Mouse (Mus musculus): ENCODE measurements around the gene Kctd18. TPM values are rescaled to one million over a fixed set of nuclear protein-coding genes. Genes with fewer than 3 reads are reported as not detected.

Kctd18 gene
- polyA plus RNA-seq, 1 experiment from 2014 or later = 3.7 TPM

- ATAC-seq (no peak), DNase-seq (no peak)
- Histone ChIP-seq H3K4me3 (ENCODE audit: low read depth, low read length) (no peak overlapping the region), H3K4me1 (ENCODE audit: insufficient read depth) (no peaks in the 10 kb centered on the region), H3K27me3 (ENCODE audit: insufficient read depth, low read length) (no peaks in the 10 kb centered on the region), H3K4me2 (ENCODE audit: low read depth, low read length) (no peak overlapping the region), H3K9me3 (ENCODE audit: low read length) (no peaks in the 10 kb centered on the region), H3K27ac (ENCODE audit: low read depth) (no peak overlapping the region), H3K9ac (replicated peaks) (no peak overlapping the region), H3K36me3 (replicated peaks; ENCODE audit: insufficient read depth, low read length) (0 out of 2 replicates have a peak, but pooled peaks cover 3% of the 10 kb centered on the region)
- 28% methylated on average over 1 of the region's 1 CpGs for WGBS (ENCODE audit: insufficient replicate concordance)
- TF ChIP-seq CTCF (IDR thresholded peaks at IDR 0.05; ENCODE audit: low read depth) = peak; percentile 57
- TF ChIP-seq EP300 (IDR thresholded peaks at IDR 0.05; ENCODE audit: low read depth) = no peak
These were observed 69.6 kb downstream of the Kctd18 start for GRCm38 (mm10) chr1:57949195-57949594.

GRCm38 (mm10) chr1:57947552-57948347 lies 71.0 kb downstream of the Kctd18 start:
- Histone ChIP-seq H3K27ac (ENCODE audit: low read depth) (no peak overlapping the region), H3K9ac (replicated peaks) (no peak overlapping the region), H3K9me3 (ENCODE audit: low read length) (no peaks in the 10 kb centered on the region), H3K27me3 (ENCODE audit: insufficient read depth, low read length) (no peaks in the 10 kb centered on the region), H3K4me1 (ENCODE audit: insufficient read depth) (no peaks in the 10 kb centered on the region), H3K4me2 (ENCODE audit: low read depth, low read length) (no peak overlapping the region), H3K4me3 (ENCODE audit: low read depth, low read length) (no peak overlapping the region), H3K36me3 (replicated peaks; ENCODE audit: insufficient read depth, low read length) (peaks cover 3% of the 10 kb centered on the region; the same call in 1 of the 2 replicates)
- ATAC-seq (no peak), DNase-seq (no peak)
- no peak for TF ChIP-seq EP300 (IDR thresholded peaks at IDR 0.05; ENCODE audit: low read depth)
- TF ChIP-seq CTCF (IDR thresholded peaks at IDR 0.05; ENCODE audit: low read depth) = no peak
- WGBS (ENCODE audit: insufficient replicate concordance) = 45% methylated on average over 2 of the region's 2 CpGs

- no peak for TF ChIP-seq CTCF (IDR thresholded peaks at IDR 0.05; ENCODE audit: low read depth)
- no peak for TF ChIP-seq EP300 (IDR thresholded peaks at IDR 0.05; ENCODE audit: low read depth)
- Histone ChIP-seq H3K36me3 (replicated peaks; ENCODE audit: insufficient read depth, low read length) (peaks cover 2% of the 10 kb centered on the region; the same call in 1 of the 2 replicates), H3K27me3 (ENCODE audit: insufficient read depth, low read length) (no peaks in the 10 kb centered on the region), H3K4me1 (ENCODE audit: insufficient read depth) (no peaks in the 10 kb centered on the region), H3K4me3 (ENCODE audit: low read depth, low read length) (no peak overlapping the region), H3K9ac (replicated peaks) (no peak overlapping the region), H3K27ac (ENCODE audit: low read depth) (no peak overlapping the region), H3K4me2 (ENCODE audit: low read depth, low read length) (no peak overlapping the region), H3K9me3 (ENCODE audit: low read length) (no peaks in the 10 kb centered on the region)
- ATAC-seq (no peak), DNase-seq (no peak)
- WGBS (ENCODE audit: insufficient replicate concordance) = 79% methylated on average over 6 of the region's 6 CpGs
These were observed 76.5 kb downstream of the Kctd18 start for GRCm38 (mm10) chr1:57942215-57942614.

- no peaks in the 10 kb centered on the region for H3K9me3 ChIP-seq (ENCODE audit: low read length)
- no peak overlapping the region for H3K4me2 ChIP-seq (ENCODE audit: low read depth, low read length)
- 76% methylated on average over 11 of the region's 11 CpGs for WGBS (ENCODE audit: insufficient replicate concordance)
- no peaks in the 10 kb centered on the region for H3K4me1 ChIP-seq (ENCODE audit: insufficient read depth)
- H3K27ac ChIP-seq (ENCODE audit: low read depth) = no peak overlapping the region
- no peak for DNase-seq
- ATAC-seq = no peak
- no peak overlapping the region for H3K4me3 ChIP-seq (ENCODE audit: low read depth, low read length)
- H3K9ac ChIP-seq (replicated peaks) = no peak overlapping the region
- no peaks in the 10 kb centered on the region for H3K27me3 ChIP-seq (ENCODE audit: insufficient read depth, low read length)
- H3K36me3 ChIP-seq (replicated peaks; ENCODE audit: insufficient read depth, low read length) = peaks cover 2% of the 10 kb centered on the region; the same call in 1 of the 2 replicates
- TF ChIP-seq CTCF (IDR thresholded peaks at IDR 0.05; ENCODE audit: low read depth) = no peak
- TF ChIP-seq EP300 (IDR thresholded peaks at IDR 0.05; ENCODE audit: low read depth) = no peak
These were observed 77.0 kb downstream of the Kctd18 start for GRCm38 (mm10) chr1:57941734-57942133.

- DNase-seq (no peak), ATAC-seq (no peak)
- no peak overlapping the region for H3K4me2 ChIP-seq (ENCODE audit: low read depth, low read length)
- H3K27ac ChIP-seq (ENCODE audit: low read depth) = no peak overlapping the region
- TF ChIP-seq CTCF (IDR thresholded peaks at IDR 0.05; ENCODE audit: low read depth) (no peak), EP300 (IDR thresholded peaks at IDR 0.05; ENCODE audit: low read depth) (no peak)
- H3K36me3 ChIP-seq (replicated peaks; ENCODE audit: insufficient read depth, low read length) = peaks cover 2% of the 10 kb centered on the region; the same call in 1 of the 2 replicates
- H3K4me1 ChIP-seq (ENCODE audit: insufficient read depth) = no peaks in the 10 kb centered on the region
- no peak overlapping the region for H3K4me3 ChIP-seq (ENCODE audit: low read depth, low read length)
- no peaks in the 10 kb centered on the region for H3K27me3 ChIP-seq (ENCODE audit: insufficient read depth, low read length)
- no peak overlapping the region for H3K9ac ChIP-seq (replicated peaks)
- no peaks in the 10 kb centered on the region for H3K9me3 ChIP-seq (ENCODE audit: low read length)
- WGBS (ENCODE audit: insufficient replicate concordance) = 82% methylated on average over 7 of the region's 7 CpGs
These were observed 77.7 kb downstream of the Kctd18 start for GRCm38 (mm10) chr1:57941095-57941494.

GRCm38 (mm10) chr1:57940691-57941090 lies 78.1 kb downstream of the Kctd18 start:
- TF ChIP-seq CTCF (IDR thresholded peaks at IDR 0.05; ENCODE audit: low read depth) = no peak
- no peak for TF ChIP-seq EP300 (IDR thresholded peaks at IDR 0.05; ENCODE audit: low read depth)
- Histone ChIP-seq H3K27ac (ENCODE audit: low read depth) (no peak overlapping the region), H3K4me1 (ENCODE audit: insufficient read depth) (no peaks in the 10 kb centered on the region), H3K27me3 (ENCODE audit: insufficient read depth, low read length) (no peaks in the 10 kb centered on the region), H3K4me2 (ENCODE audit: low read depth, low read length) (no peak overlapping the region), H3K9me3 (ENCODE audit: low read length) (no peaks in the 10 kb centered on the region), H3K36me3 (replicated peaks; ENCODE audit: insufficient read depth, low read length) (peaks cover 2% of the 10 kb centered on the region; the same call in 1 of the 2 replicates), H3K4me3 (ENCODE audit: low read depth, low read length) (no peak overlapping the region), H3K9ac (replicated peaks) (no peak overlapping the region)
- DNase-seq (no peak), ATAC-seq (no peak)
- WGBS (ENCODE audit: insufficient replicate concordance) = 81% methylated on average over 10 of the region's 10 CpGs

Measured in liver, postnatal 0 days (tissue).